1 mouse cellular context compared by ENCODE assay signal in genomic region chr17:45594881-45595735, GRCm38 (mm10).
TF ChIP-seq lines count a peak whose summit lies in the region.

No protein-coding gene starts in this region.

TF ChIP-seq in CH12.LX, 34 proteins besides CTCF, POLR2A, EP300 and RAD21 (continued from another document):
- 0 out of 2 replicates have a peak, but pooled peaks have one; percentile 6 for TF ChIP-seq ELF1 (IDR thresholded peaks at IDR 0.05; ENCODE audit: low read depth, low read length)
- TF ChIP-seq MYC (IDR thresholded peaks at IDR 0.05; ENCODE audit: low read depth, low read length), result peak; percentile 82
- peak; percentile 23; the same call in 1 of the 2 replicates for TF ChIP-seq E2F4 (IDR thresholded peaks at IDR 0.05; ENCODE audit: insufficient replicate concordance, low read depth, low read length)
- no peak for TF ChIP-seq NRF1 (IDR thresholded peaks at IDR 0.05; ENCODE audit: low read depth, low read length)
